11 mouse cellular contexts compared by ENCODE assay signal in genomic region chr2:120959363-120959762, GRCm38 (mm10).
"Had no signal": no experiment of that assay in that cellular context is flagged by ENCODE, and none has a peak within 500 bp of the region (broad histone marks: within the 10 kb centered on the region; RNA-seq: fewer than 3 reads in every experiment).

No protein-coding gene starts in this region.

- H3K9me3 ChIP-seq: limb, embryonic 10.5 days; midbrain, embryonic 13.5 days; neural tube, embryonic 12.5 days had no signal

- DNase-seq: kidney, adult 8-10 months; kidney, postnatal 25 days; thymus, adult 2 months; thymus, postnatal 25 days had no signal

- H3K27me3 ChIP-seq: midbrain, embryonic 13.5 days; neural tube, embryonic 12.5 days had no signal

- H3K4me1 ChIP-seq: limb, embryonic 10.5 days; midbrain, embryonic 13.5 days; neural tube, embryonic 12.5 days had no signal

- H3K9ac ChIP-seq: midbrain, embryonic 13.5 days; neural tube, embryonic 12.5 days had no signal

- H3K4me3 ChIP-seq: left cerebral cortex, adult 2 months; limb, embryonic 10.5 days; midbrain, embryonic 13.5 days; neural tube, embryonic 12.5 days had no signal

- H3K27ac ChIP-seq: left cerebral cortex, adult 2 months; limb, embryonic 10.5 days; midbrain, embryonic 13.5 days; neural tube, embryonic 12.5 days had no signal

- ATAC-seq: inflammation-experienced regulatory T-cells, adult 6 months; intestine, postnatal 0 days; midbrain, embryonic 13.5 days had no signal

- H3K4me2 ChIP-seq: liver, embryonic 11.5 days; midbrain, embryonic 13.5 days; neural tube, embryonic 12.5 days had no signal
